Comparison of ENCODE assay signal across 10 mouse cellular contexts in genomic region chr1:136006292-136006748, GRCm38 (mm10). TPM values are rescaled to one million over a fixed set of nuclear protein-coding genes. Genes with fewer than 3 reads are reported as not detected.
A peak's percentile ranks its signal among the peaks of the same experiment; 100 is the strongest.
DNase-seq lines count a peak whose midpoint lies in the region; ATAC-seq and TF ChIP-seq lines count a peak whose summit lies in the region.
"Had no signal": no experiment of that assay in that cellular context is flagged by ENCODE, and none has a peak within 500 bp of the region (broad histone marks: within the 10 kb centered on the region; RNA-seq: fewer than 3 reads in every experiment).

Gene Igfn1 (minus strand): TSS chr1:136006342.

- 78% methylated on average over 3 of the region's 3 CpGs for WGBS in heart, embryonic 13.5 days
- WGBS in hindbrain, embryonic 11.5 days: 74% methylated on average over 3 of the region's 3 CpGs
- 78% methylated on average over 3 of the region's 3 CpGs for WGBS in liver, postnatal 0 days (ENCODE audit: insufficient replicate concordance)

- TF ChIP-seq POLR2A in cortical plate, adult 2 months (IDR thresholded peaks at IDR 0.05; ENCODE audit: extremely low read depth, insufficient read depth, low read length): no peak

- H3K9ac ChIP-seq in heart, embryonic 13.5 days: peak within 1 kb of the TSS; percentile 81
- no peak within 1 kb of the TSS for H3K9ac ChIP-seq in hindbrain, embryonic 11.5 days (ENCODE audit: low read depth, low read length)
- peak within 1 kb of the TSS; percentile 73 for H3K9ac ChIP-seq in liver, postnatal 0 days (replicated peaks)

- H3K4me2 ChIP-seq in heart, embryonic 13.5 days: peak within 1 kb of the TSS; percentile 95
- peak within 1 kb of the TSS; percentile 82; the same call in 1 of the 2 replicates for H3K4me2 ChIP-seq in hindbrain, embryonic 11.5 days (replicated peaks; ENCODE audit: low read depth, low read length)
- peak within 1 kb of the TSS; percentile 91 for H3K4me2 ChIP-seq in liver, postnatal 0 days (ENCODE audit: low read depth, low read length)

- H3K9me3 ChIP-seq in heart, embryonic 13.5 days: no peaks in the 10 kb centered on the region
- no peaks in the 10 kb centered on the region for H3K9me3 ChIP-seq in hindbrain, embryonic 11.5 days (ENCODE audit: control insufficient read depth, low read length)
- no peaks in the 10 kb centered on the region for H3K9me3 ChIP-seq in liver, postnatal 0 days (ENCODE audit: low read length)

- no peak for ATAC-seq in heart, embryonic 13.5 days (ENCODE audit: extremely low read depth, insufficient number of reproducible peaks, low FRiP score, low TSS enrichment)
- no peak for ATAC-seq in hindbrain, embryonic 11.5 days (ENCODE audit: low FRiP score)
- no peak for ATAC-seq in liver, postnatal 0 days

- no peak for DNase-seq in heart, adult 18-20 months
- DNase-seq in hindbrain, embryonic 11.5 days (ENCODE audit: low spot score): no peak
- no peak for DNase-seq in liver, postnatal 0 days
- DNase-seq in embryo, embryonic 10 days (ENCODE audit: low spot score): no peak
- DNase-seq in lung, postnatal 14 days: no peak
- DNase-seq in cerebellum, postnatal 4 days (ENCODE audit: low spot score in 2 of 2): no peak
- DNase-seq: adrenal gland, postnatal 36 days; thymus, adult 18-20 months had no signal

- peaks cover 11% of the 10 kb centered on the region; the same call in 1 of the 2 replicates for H3K27me3 ChIP-seq in heart, embryonic 13.5 days (replicated peaks)
- no peaks in the 10 kb centered on the region; the same call in 1 of the 2 replicates for H3K27me3 ChIP-seq in hindbrain, embryonic 11.5 days (ENCODE audit: control insufficient read depth, insufficient read depth, low read length)
- no peaks in the 10 kb centered on the region for H3K27me3 ChIP-seq in liver, postnatal 0 days (ENCODE audit: insufficient read depth, low read length)

- peak within 1 kb of the TSS; percentile 63 for H3K4me3 ChIP-seq in heart, embryonic 13.5 days
- H3K4me3 ChIP-seq in cortical plate, adult 2 months (ENCODE audit: insufficient read depth, low read length): no peak within 1 kb of the TSS; the same call in 1 of the 2 replicates
- no peak within 1 kb of the TSS for H3K4me3 ChIP-seq in hindbrain, embryonic 11.5 days (ENCODE audit: low read depth, low read length)
- peak within 1 kb of the TSS; percentile 64 for H3K4me3 ChIP-seq in liver, postnatal 0 days (ENCODE audit: low read depth, low read length)

- TF ChIP-seq EP300 in liver, postnatal 0 days (IDR thresholded peaks at IDR 0.05; ENCODE audit: low read depth): no peak

- H3K27ac ChIP-seq in heart, embryonic 13.5 days (replicated peaks): no peak within 1 kb of the TSS
- H3K27ac ChIP-seq in cortical plate, adult 2 months (ENCODE audit: insufficient read depth, low read length): no peak within 1 kb of the TSS
- H3K27ac ChIP-seq in hindbrain, embryonic 11.5 days (ENCODE audit: low read depth, low read length): no peak within 1 kb of the TSS
- H3K27ac ChIP-seq in liver, postnatal 0 days (ENCODE audit: low read depth): no peak within 1 kb of the TSS

- H3K4me1 ChIP-seq in heart, embryonic 13.5 days: peaks cover 16% of the 10 kb centered on the region
- no peaks in the 10 kb centered on the region for H3K4me1 ChIP-seq in cortical plate, adult 2 months (ENCODE audit: control insufficient read depth, insufficient read depth, low read length)
- H3K4me1 ChIP-seq in hindbrain, embryonic 11.5 days (replicated peaks; ENCODE audit: control insufficient read depth, insufficient read depth, low read length): no peaks in the 10 kb centered on the region; the same call in 1 of the 2 replicates
- peaks cover 25% of the 10 kb centered on the region for H3K4me1 ChIP-seq in liver, postnatal 0 days (ENCODE audit: insufficient read depth)

- H3K36me3 ChIP-seq in heart, embryonic 13.5 days: no peaks in the 10 kb centered on the region
- H3K36me3 ChIP-seq in hindbrain, embryonic 11.5 days (ENCODE audit: control insufficient read depth, insufficient read depth, low read length): no peaks in the 10 kb centered on the region
- no peaks in the 10 kb centered on the region for H3K36me3 ChIP-seq in liver, postnatal 0 days (replicated peaks; ENCODE audit: insufficient read depth, low read length)

- TF ChIP-seq CTCF in cortical plate, adult 2 months (IDR thresholded peaks at IDR 0.05; ENCODE audit: extremely low read depth, insufficient read depth, low read length): no peak
- TF ChIP-seq CTCF in liver, postnatal 0 days (IDR thresholded peaks at IDR 0.05; ENCODE audit: low read depth): no peak

RNA-seq across cellular contexts. Expression of gene Igfn1, which starts in this region (rescaled TPM):
- not detected in 2 replicates for polyA plus RNA-seq in heart, embryonic 13.5 days (2015; fragmentation: Nextera tagmentation; extraction: Ambion mirVana)
- under 1 TPM in 1 of 2 experiments, not detected in 1; 0.08 TPM for total RNA-seq in heart, adult 18-20 months (2021)
- 28.8 and 34.2 TPM in 2 replicates for polyA plus RNA-seq in cortical plate, adult 2 months (2012; rRNA removed)
- polyA plus RNA-seq in hindbrain, embryonic 11.5 days (2014; fragmentation: Nextera tagmentation; extraction: Ambion mirVana): not detected in 2 replicates
- not detected in 2 replicates for polyA plus RNA-seq in liver, postnatal 0 days (2015; fragmentation: Nextera tagmentation; extraction: Ambion mirVana)

Comparison
In these comparisons a context has a peak if more than half of its experiments do, and no peak if none do; other contexts are left out.
1. RNA of gene Igfn1 (polyA plus RNA-seq): 28.8 to 34.2 TPM in cortical plate, adult 2 months; not detected in heart, embryonic 13.5 days, not detected in hindbrain, embryonic 11.5 days and not detected in liver, postnatal 0 days; every median in the first group is over 10 times any median in the second.
2. H3K4me3 ChIP-seq: peak in heart, embryonic 13.5 days (single experiment) and liver, postnatal 0 days (single experiment); none in cortical plate, adult 2 months (single experiment) and hindbrain, embryonic 11.5 days (single experiment).
3. Peak in every context shown above with its lines, with median percentiles within 50 percentile points of each other: H3K4me2 ChIP-seq.